Mouse (Mus musculus) liver, postnatal 0 days (tissue): Measurements from ENCODE around the gene Timm23. TPM values are rescaled to one million over a fixed set of nuclear protein-coding genes. Genes with fewer than 3 reads are reported as not detected.
"Not testable (repeated sequence)": the region's sequence is repeated elsewhere in the genome, so short reads cannot be mapped to it uniquely, and the experiment has no call there.

Source experiments
- ATAC-seq: fragments of 200-750 bp; cut with Nextera tagmentation; 2 replicates; pipeline ENCODE4 v1.8.0; 2017; ENCODE audit warnings: mild to moderate bottlenecking, moderate library complexity
- DNase-seq: peaks from one replicate; pipeline ENCODE4 v3.0.0-alpha.2; 2016
- H3K27ac ChIP-seq: fragments of 300-500 bp; sonication (generic); 2 replicates; pipeline ENCODE4 v1.5.1; 2014; ENCODE audit warnings: antibody characterized with exemption, moderate library complexity, mild to moderate bottlenecking, low read depth
- H3K27me3 ChIP-seq: fragments of 300-500 bp; sonication (generic); 2 replicates; pipeline ENCODE4 v1.6.1; 2014; ENCODE audit warnings: low read length, control low read depth, mixed read lengths; ENCODE audit not compliant: insufficient read depth
- H3K36me3 ChIP-seq: fragments of 300-500 bp; sonication (generic); replicated peaks from 2 replicates; pipeline ENCODE4 v1.6.1; 2014; ENCODE audit warnings: mild to moderate bottlenecking, control low read depth, low read length, moderate library complexity, mixed read lengths; ENCODE audit not compliant: insufficient read depth
- H3K4me1 ChIP-seq: fragments of 300-500 bp; sonication (generic); 2 replicates; pipeline ENCODE4 v1.6.1; 2014; ENCODE audit warnings: antibody characterized with exemption, mild to moderate bottlenecking, control low read depth; ENCODE audit not compliant: insufficient read depth
- H3K4me2 ChIP-seq: fragments of 300-500 bp; sonication (generic); 2 replicates; pipeline ENCODE4 v1.6.1; 2014; ENCODE audit warnings: low read depth, mild to moderate bottlenecking, low read length, moderate library complexity, mixed read lengths
- H3K4me3 ChIP-seq: fragments of 300-500 bp; sonication (generic); 2 replicates; pipeline ENCODE4 v1.5.1; 2014; ENCODE audit warnings: low read depth, low read length
- H3K9ac ChIP-seq: fragments of 300-500 bp; sonication (generic); replicated peaks from 2 replicates; pipeline ENCODE4 v1.6.1; 2014; ENCODE audit warnings: mild to moderate bottlenecking, moderate library complexity
- H3K9me3 ChIP-seq: fragments of 300-500 bp; sonication (generic); 2 replicates; pipeline ENCODE4 v1.6.1; 2016; ENCODE audit warnings: mild to moderate bottlenecking, control low read depth, low read length, mixed read lengths
- CTCF ChIP-seq: sonication (generic); IDR thresholded peaks from 2 replicates; pipeline ENCODE4 v1.5.1; 2016; ENCODE audit warnings: antibody characterized with exemption, low read depth
- EP300 ChIP-seq: IDR thresholded peaks from 2 replicates; pipeline ENCODE4 v1.6.1; 2016; ENCODE audit warnings: antibody characterized with exemption, low read depth, mild to moderate bottlenecking
- WGBS: fragments of 180-500 bp; shearing (Covaris S2); extraction: QIAGEN DNeasy Blood & Tissue Kit; methylation state at CpG from one replicate; pipeline ENCODE4 v1.1.7; 2014; ENCODE audit not compliant: insufficient replicate concordance; 5-methylcytosine and 5-hydroxymethylcytosine counted together
- polyA plus RNA-seq: library from polyadenylated mRNA; unstranded; fragments of >200 nt; fragmentation: Nextera tagmentation; extraction: Ambion mirVana; gene quantifications from 2 replicates; pipeline ENCODE4 v1.2.1, GENCODE M21; 2015

Gene Timm23
- polyA plus RNA-seq, 1 experiment from 2014 or later: 211 TPM

- DNase-seq (no peak), ATAC-seq (peak; percentile 75)
- no peak overlapping the region for H3K9ac ChIP-seq
- H3K27ac ChIP-seq: peak overlapping the region; percentile 7; the same call in 1 of the 2 replicates
- H3K4me1 ChIP-seq: 0 out of 2 replicates have a peak, but pooled peaks cover 5% of the 10 kb centered on the region
- WGBS: 68% methylated on average over 6 of the region's 6 CpGs
- H3K36me3 ChIP-seq: peaks cover 70% of the 10 kb centered on the region
- H3K27me3 ChIP-seq: no peaks in the 10 kb centered on the region
- TF ChIP-seq EP300: no peak
- TF ChIP-seq CTCF: no peak
- no peak overlapping the region for H3K4me2 ChIP-seq
- H3K9me3 ChIP-seq: no peaks in the 10 kb centered on the region
- no peak overlapping the region for H3K4me3 ChIP-seq
Measured at GRCm38 (mm10) chr14:32180861-32181260, 20.8 kb downstream of the Timm23 start.

DNA sequence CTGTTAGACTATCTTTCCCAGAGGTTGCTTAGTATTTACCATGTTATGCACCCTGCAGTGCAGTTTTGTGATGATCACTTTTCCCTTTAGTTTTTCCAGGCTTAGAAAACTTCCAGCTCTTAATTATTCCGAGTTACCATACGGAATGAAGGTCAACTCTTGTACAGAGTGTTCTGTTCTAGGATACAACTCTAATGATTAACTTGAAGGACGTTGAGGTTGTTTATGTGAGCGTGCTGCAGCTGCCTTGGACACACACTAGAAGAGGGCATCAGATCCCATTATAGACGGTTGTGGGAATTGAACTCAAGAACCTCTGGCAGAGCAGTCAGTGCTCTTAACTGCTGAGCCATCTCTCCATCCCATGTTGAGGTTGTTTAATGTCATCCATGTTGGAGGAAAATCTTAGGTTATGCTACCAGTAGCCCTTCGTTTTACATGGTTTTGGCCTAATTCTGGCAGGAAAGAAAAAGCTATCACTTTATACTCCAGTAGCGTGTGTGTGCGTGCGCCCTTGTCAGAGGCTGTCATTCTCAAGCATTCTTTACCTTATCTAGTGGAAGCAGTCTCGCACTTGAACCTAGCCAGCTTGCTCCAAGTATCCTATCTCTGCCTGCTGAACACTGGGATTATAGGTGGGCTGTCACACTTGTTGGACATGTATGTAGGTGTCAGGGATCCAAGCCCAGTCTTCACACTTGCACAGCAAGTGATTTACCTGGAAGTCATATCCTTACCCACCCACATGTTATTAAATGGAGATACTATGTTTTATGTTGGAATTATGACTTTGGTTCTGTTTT is 22.1 kb downstream of the Timm23 start:
- H3K4me3 ChIP-seq: no peak overlapping the region
- 0 out of 2 replicates have a peak, but pooled peaks cover 5% of the 10 kb centered on the region for H3K4me1 ChIP-seq
- DNase-seq: no peak
- H3K9me3 ChIP-seq: no peaks in the 10 kb centered on the region
- peak; percentile 76 for ATAC-seq
- H3K4me2 ChIP-seq: no peak overlapping the region
- H3K9ac ChIP-seq: no peak overlapping the region
- peak overlapping the region; percentile 77 for H3K27ac ChIP-seq
- TF ChIP-seq CTCF (no peak), EP300 (peak; percentile 65)
- H3K27me3 ChIP-seq: no peaks in the 10 kb centered on the region
- H3K36me3 ChIP-seq: peaks cover 68% of the 10 kb centered on the region
- WGBS: 78% methylated on average over 10 of the region's 10 CpGs

DNA sequence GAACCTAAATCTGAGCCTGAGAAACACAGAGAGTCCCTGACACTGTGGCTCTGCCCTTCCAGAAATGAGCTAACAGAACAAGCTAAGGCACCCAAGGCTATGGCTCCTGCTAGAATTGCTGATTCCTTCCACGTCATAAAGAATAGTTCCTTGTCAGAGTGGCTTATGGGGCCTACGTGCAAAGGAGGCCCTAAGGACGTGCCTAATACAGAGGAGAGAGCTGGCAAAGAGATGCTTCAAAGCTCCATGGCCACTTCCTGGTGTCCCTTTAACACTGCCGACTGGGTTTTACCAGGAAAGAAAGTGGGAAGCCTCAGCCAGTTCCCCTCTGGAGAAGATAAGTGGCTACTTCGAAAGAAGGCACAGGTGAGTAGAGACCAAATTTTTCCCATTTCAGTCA is 25.1 kb downstream of the Timm23 start:
- peaks cover 68% of the 10 kb centered on the region for H3K36me3 ChIP-seq
- H3K27me3 ChIP-seq, H3K4me1 ChIP-seq, ATAC-seq, H3K4me2 ChIP-seq, H3K4me3 ChIP-seq, H3K27ac ChIP-seq, H3K9me3 ChIP-seq, H3K9ac ChIP-seq, DNase-seq: not testable (repeated sequence)
- 87% methylated on average over 4 of the region's 5 CpGs for WGBS

DNA sequence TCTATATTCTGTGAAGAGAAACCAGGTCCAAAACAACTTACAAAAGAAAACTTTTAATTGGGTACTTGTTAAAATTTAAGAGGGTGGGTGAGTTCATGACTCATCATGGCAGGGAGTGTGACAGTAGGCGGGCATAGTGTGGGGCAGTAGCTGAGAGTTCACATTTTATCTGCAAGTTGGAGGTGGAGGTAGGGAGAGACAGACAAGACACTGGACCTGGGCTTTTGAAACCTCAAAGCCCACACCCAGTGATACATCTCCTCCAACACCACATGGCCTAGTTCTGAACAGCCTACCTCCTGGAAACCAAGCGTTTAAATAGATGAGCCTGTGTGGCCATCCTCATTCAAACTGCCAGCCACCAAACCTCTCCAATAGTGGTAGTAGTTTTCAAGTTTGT is 26.4 kb downstream of the Timm23 start:
- no peak overlapping the region for H3K4me2 ChIP-seq
- ATAC-seq: no peak
- no peak overlapping the region for H3K4me3 ChIP-seq
- 68% methylated on average over 2 of the region's 2 CpGs for WGBS
- H3K27me3 ChIP-seq: no peaks in the 10 kb centered on the region
- no peaks in the 10 kb centered on the region for H3K9me3 ChIP-seq
- TF ChIP-seq CTCF (no peak), EP300 (no peak)
- peaks cover 68% of the 10 kb centered on the region for H3K36me3 ChIP-seq
- H3K9ac ChIP-seq: no peak overlapping the region
- DNase-seq: no peak
- no peak overlapping the region for H3K27ac ChIP-seq
- peaks cover 6% of the 10 kb centered on the region for H3K4me1 ChIP-seq

GRCm38 (mm10) chr14:32170137-32170536 is 31.6 kb downstream of the Timm23 start:
- H3K27me3 ChIP-seq: no peaks in the 10 kb centered on the region
- DNase-seq: no peak
- H3K27ac ChIP-seq: no peak overlapping the region; the same call in 1 of the 2 replicates
- no peak for ATAC-seq
- peak overlapping the region; percentile 79 for H3K4me2 ChIP-seq
- WGBS: 87% methylated on average over 4 of the region's 4 CpGs
- no peak for TF ChIP-seq CTCF
- no peak for TF ChIP-seq EP300
- peaks cover 51% of the 10 kb centered on the region for H3K36me3 ChIP-seq
- H3K4me1 ChIP-seq: peaks cover 27% of the 10 kb centered on the region
- H3K9ac ChIP-seq: no peak overlapping the region
- H3K9me3 ChIP-seq: no peaks in the 10 kb centered on the region
- H3K4me3 ChIP-seq: peak overlapping the region; percentile 60

DNA sequence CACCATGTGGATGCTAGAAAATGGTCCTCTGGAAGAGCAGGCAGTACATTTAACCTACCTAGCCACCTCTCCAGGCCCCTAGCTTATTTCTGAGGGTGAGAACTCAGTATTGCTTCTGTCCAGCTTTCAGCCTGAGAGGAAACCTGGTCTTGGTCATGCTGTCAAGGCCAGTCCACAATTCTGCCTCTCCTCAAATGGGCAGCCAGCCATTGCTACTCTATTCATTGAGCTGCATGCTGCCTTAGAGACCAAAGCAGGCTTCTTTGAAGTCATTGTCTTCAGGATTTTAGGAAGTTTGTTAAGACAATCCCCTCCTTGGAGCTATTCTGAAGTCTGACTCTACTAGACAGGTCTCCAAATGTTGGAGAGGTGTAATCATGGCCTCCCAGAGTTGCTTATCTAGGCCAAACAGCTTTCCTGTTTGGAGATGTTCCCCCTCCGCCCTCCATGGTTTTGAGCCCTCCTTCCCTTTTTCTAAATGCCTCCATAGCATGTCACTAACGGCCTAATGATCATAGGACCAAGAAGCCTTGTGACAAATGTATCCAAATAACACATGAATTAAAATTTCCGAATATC is 33.0 kb downstream of the Timm23 start:
- H3K27me3 ChIP-seq: no peaks in the 10 kb centered on the region
- WGBS: 31% methylated on average over 3 of the region's 3 CpGs
- peaks cover 41% of the 10 kb centered on the region for H3K36me3 ChIP-seq
- H3K27ac ChIP-seq: peak overlapping the region; percentile 93
- H3K9ac ChIP-seq: peak overlapping the region; percentile 65
- peak; percentile 99 for TF ChIP-seq EP300
- TF ChIP-seq CTCF: no peak
- no peaks in the 10 kb centered on the region for H3K9me3 ChIP-seq
- DNase-seq: peak; percentile 74
- H3K4me3 ChIP-seq: peak overlapping the region; percentile 60
- peak overlapping the region; percentile 79 for H3K4me2 ChIP-seq
- peak; percentile 78 for ATAC-seq
- peaks cover 36% of the 10 kb centered on the region for H3K4me1 ChIP-seq
